Mouse (Mus musculus) frontal cortex, adult 2 months (tissue): Measurements from ENCODE around the gene Btbd9. TPM values are rescaled to one million over a fixed set of nuclear protein-coding genes. Genes with fewer than 3 reads are reported as not detected.
A peak's percentile ranks its signal among the peaks of the same experiment; 100 is the strongest.
"Not testable (repeated sequence)": the region's sequence is repeated elsewhere in the genome, so short reads cannot be mapped to it uniquely, and the experiment has no call there.

Experiments used
- DNase-seq, 2 experiments: peaks; one replicate each; pipeline ENCODE4 v3.0.0; 2022; ENCODE audit warnings: low spot score in 1 of 2; ENCODE audit errors: extremely low spot score in 1 of 2
- polyA plus RNA-seq: library from polyadenylated mRNA; depleted of rRNA; stranded (reverse); fragments of >200 nt; gene quantifications from 2 replicates; pipeline ENCODE4 v1.2.3, GENCODE M21; 2012; rRNA removed

Gene Btbd9
- polyA plus RNA-seq, result 39.7 and 41.6 TPM in 2 replicates

- DNase-seq, result peak; percentile 88 to 98
Observed at GRCm38 (mm10) chr17:30575941-30576773, at the start of gene Btbd9. Gene Btbd9 (minus strand): TSS chr17:30576488.

GRCm38 (mm10) chr17:30624132-30624531 is 47.8 kb upstream of the Btbd9 start, which contains the start of gene Dnah8:
Gene Dnah8 (plus strand): TSS chr17:30624354.
- not testable (repeated sequence) for DNase-seq

GRCm38 (mm10) chr17:30623200-30623599 is 46.9 kb upstream of the Btbd9 start:
- no peak for DNase-seq

GRCm38 (mm10) chr17:30621450-30621849 is 45.2 kb upstream of the Btbd9 start:
- no peak for DNase-seq

- DNase-seq, result no peak
Observed at GRCm38 (mm10) chr17:30620548-30620947, 44.3 kb upstream of the Btbd9 start.

GRCm38 (mm10) chr17:30619153-30619552 is 42.9 kb upstream of the Btbd9 start:
- DNase-seq, result no peak

- no peak for DNase-seq
Observed at GRCm38 (mm10) chr17:30618136-30618891, 42.0 kb upstream of the Btbd9 start.

- DNase-seq, result no peak
Observed at GRCm38 (mm10) chr17:30616203-30616602, 39.9 kb upstream of the Btbd9 start.

GRCm38 (mm10) chr17:30613350-30613749 is 37.1 kb upstream of the Btbd9 start:
- no peak for DNase-seq

GRCm38 (mm10) chr17:30612075-30612859 is 36.0 kb upstream of the Btbd9 start:
- DNase-seq, result peak; percentile 99 to 100

- DNase-seq, result no peak
Observed at GRCm38 (mm10) chr17:30611221-30612074, 35.2 kb upstream of the Btbd9 start.

- no peak for DNase-seq
Observed at GRCm38 (mm10) chr17:30610739-30611138, 34.5 kb upstream of the Btbd9 start.

- DNase-seq, result no peak
Observed at GRCm38 (mm10) chr17:30609980-30610307, 33.7 kb upstream of the Btbd9 start.

- peak in 1 of 2 experiments; percentile 75 for DNase-seq
Observed at GRCm38 (mm10) chr17:30609305-30609979, 33.2 kb upstream of the Btbd9 start.

GRCm38 (mm10) chr17:30607909-30608495 is 31.7 kb upstream of the Btbd9 start:
- DNase-seq, result no peak

- DNase-seq, result no peak
Observed at GRCm38 (mm10) chr17:30607330-30607729, 31.0 kb upstream of the Btbd9 start.

GRCm38 (mm10) chr17:30606634-30607081 is 30.4 kb upstream of the Btbd9 start:
- DNase-seq, result no peak

GRCm38 (mm10) chr17:30606206-30606605 is 29.9 kb upstream of the Btbd9 start:
- DNase-seq, result no peak

GRCm38 (mm10) chr17:30605001-30605400 is 28.7 kb upstream of the Btbd9 start:
- DNase-seq, result no peak
